Mouse (Mus musculus): Measurements from ENCODE around the gene Ctrc. TPM values are rescaled to one million over a fixed set of nuclear protein-coding genes. Genes with fewer than 3 reads are reported as not detected.

Ctrc gene
- total and polyA plus RNA-seq, 3 experiments: not detected

DNA sequence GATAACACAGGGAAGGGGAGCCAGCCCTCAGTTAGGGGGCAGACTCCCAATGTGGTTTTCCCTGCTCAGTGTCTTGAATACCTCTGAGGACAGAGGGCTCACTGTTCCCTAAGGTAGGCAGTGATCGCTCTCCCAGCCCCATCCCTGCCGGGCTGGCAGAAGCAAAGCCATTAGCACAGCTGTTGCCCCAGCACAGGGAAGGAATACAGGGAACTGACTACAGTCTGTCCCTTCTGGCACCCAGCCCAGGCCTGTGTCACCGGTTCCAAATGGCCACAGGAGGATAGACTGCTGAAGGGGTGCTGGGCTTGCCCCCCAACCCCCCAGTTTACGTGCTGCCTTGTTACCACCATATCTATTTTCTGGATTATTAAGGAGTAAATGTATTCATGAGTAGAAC, 21.3 kb upstream of the Ctrc start:
- peak; percentile 69 for DNase-seq

- no peak for DNase-seq
Observed at GRCm38 (mm10) chr4:141866933-141867490, 20.9 kb upstream of the Ctrc start.

- DNase-seq: no peak
Observed at GRCm38 (mm10) chr4:141865600-141865999, 19.4 kb upstream of the Ctrc start.

DNA sequence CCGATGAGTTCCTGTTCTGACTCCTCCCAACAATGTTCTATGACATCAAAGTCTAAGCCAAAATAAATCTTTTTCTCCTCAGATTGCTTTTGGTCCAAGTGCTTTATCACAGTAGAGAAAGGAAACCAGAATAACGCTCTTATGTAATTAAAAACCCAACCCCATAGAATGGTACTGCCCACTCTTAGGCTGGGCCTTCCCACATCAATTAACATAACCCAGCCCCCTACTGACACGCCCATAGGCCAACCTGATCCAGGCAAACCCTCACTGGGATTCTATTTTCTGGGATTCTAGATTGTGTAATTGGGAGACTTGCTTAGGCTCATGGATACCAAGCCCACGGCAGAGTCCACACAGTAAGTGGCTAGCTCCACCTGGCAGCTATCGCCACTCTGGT, 18.8 kb upstream of the Ctrc start:
- no peak for DNase-seq

DNA sequence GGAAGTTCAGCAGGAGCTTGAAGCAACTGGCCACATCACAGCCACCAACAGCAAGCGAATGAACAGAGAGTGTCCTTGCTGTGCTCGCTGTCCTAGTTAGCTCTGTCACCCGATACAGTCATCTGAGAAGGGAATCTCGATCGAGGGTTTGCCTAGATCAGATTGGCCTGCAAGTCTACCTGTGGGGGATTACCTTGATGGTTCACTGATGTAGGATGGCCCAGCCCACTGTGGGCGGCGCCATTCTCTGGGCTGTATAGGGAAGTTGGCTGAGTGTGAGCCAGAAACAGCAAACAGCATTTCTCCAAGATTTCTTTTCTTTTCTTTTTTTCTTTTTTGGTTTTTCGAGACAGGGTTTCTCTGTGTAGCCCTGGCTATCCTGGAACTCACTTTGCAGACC, 18.3 kb upstream of the Ctrc start:
- DNase-seq: no peak

DNA sequence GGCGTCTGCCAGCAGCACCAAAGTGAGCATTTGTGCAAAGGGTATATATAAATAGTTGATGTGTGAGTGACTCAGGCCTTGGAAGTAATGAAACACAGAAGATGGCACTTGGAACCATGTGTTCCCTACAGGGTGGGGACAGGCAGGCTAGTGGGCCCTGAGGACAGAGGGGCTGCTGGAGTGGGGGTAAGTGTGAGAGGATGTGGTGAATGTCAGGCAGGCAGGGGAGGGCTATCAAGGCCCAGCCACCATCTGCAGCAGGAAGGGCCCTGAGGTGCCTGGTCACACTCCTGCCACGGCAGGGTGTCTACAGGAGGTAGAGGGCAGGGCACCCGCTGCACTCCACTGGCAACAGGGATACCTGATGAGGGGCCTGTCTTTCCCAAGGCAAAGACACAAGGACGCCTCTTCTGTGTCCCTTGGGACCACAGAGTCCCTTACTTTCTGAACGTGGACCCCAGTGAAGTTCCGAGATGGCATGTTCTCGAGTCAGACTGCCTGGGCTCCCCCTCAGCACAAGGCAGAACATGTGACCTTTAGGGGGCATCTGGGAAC, 17.6 kb upstream of the Ctrc start:
- DNase-seq: no peak

DNA sequence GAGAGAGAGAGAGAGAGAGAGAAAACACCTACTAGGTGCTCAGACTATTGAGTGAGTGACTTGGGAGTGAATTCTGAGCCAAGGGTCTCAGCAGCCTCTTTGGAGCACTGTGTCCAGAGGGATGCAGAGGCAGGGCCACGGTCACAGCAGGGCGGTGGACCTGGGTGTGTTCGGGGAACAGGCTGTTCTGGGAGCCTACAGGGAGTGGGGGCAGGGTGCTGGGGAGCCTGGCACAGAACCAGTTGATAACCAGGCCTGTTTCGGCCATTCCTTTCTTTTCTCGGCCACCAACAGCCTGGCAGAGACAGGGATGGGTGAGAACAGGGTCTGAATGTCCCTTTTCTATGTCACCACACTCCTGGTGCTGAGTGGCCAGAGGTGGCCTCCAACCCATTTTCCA, 16.7 kb upstream of the Ctrc start:
- DNase-seq: no peak

- peak; percentile 62 for DNase-seq
Observed at GRCm38 (mm10) chr4:141861591-141862295, 15.6 kb upstream of the Ctrc start.

GRCm38 (mm10) chr4:141860246-141860841, 14.2 kb upstream of the Ctrc start:
- DNase-seq: no peak

GRCm38 (mm10) chr4:141859351-141859750, 13.2 kb upstream of the Ctrc start:
- DNase-seq: no peak

DNA sequence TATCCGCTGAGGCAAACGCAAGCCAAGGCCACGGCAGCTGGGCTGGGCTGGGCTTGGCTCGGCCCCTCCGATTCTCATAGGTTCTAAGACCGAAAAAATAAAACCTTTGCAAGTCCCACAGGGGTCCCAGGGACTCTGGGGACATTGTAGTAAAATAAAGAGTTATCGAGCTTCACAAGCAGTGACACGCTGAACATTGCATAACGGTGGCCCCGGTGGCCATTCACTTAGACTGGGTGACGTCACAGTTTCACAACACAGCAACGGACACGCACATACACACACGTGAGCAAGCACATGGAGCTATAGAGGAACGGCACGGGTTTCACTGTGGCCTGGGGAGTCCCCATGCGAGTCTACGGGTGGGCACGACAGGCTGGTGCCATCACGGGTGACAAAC, 12.3 kb upstream of the Ctrc start:
- no peak for DNase-seq

- peak; percentile 79 for DNase-seq
Observed at GRCm38 (mm10) chr4:141857422-141857930, 11.3 kb upstream of the Ctrc start.

GRCm38 (mm10) chr4:141853437-141853836, 7.3 kb upstream of the Ctrc start:
- DNase-seq: no peak

- DNase-seq: no peak
Observed at GRCm38 (mm10) chr4:141834536-141835095, 11.5 kb downstream of the Ctrc start.

DNA sequence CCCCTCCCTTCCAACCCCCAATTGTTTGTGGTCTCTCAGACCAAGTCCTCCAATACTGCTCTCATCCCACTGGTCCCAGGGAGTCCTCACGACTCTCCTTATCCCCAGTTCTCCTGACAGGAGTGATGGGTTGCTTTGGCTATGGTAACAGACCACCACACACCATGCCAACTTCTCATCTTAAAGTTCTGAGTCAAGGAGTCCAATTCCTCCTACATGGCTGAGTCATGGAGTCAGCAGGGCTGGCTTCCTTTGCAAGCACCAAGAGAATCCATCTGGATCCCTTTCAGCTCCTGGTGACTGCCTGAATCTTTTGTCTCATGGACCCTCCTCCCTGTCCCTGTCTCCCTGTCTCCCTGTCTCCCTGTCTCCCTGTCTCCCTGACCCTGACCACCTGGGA, 12.2 kb downstream of the Ctrc start:
- DNase-seq: no peak

DNA sequence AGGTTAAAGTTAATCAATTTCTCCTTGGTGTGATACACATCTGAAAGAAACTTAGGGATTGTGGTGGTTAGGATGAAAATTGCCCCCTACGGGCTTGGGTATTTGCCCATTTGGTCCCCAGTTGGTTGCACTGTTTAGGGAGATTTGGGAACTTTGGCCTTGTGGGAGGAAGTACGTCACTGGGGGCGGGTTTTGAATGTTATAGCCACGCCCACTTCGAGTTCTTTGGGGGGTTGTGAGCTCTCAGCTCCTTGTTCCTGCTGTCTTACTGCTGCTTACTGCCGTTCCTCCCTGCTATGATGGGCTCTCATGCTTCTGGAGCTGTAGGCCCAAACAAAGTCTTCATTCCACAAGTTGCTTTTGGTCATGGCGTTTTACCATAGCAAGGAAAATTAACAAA, 14.8 kb downstream of the Ctrc start:
- DNase-seq: no peak

- no peak for DNase-seq
Observed at GRCm38 (mm10) chr4:141830381-141830780, 15.8 kb downstream of the Ctrc start.

DNA sequence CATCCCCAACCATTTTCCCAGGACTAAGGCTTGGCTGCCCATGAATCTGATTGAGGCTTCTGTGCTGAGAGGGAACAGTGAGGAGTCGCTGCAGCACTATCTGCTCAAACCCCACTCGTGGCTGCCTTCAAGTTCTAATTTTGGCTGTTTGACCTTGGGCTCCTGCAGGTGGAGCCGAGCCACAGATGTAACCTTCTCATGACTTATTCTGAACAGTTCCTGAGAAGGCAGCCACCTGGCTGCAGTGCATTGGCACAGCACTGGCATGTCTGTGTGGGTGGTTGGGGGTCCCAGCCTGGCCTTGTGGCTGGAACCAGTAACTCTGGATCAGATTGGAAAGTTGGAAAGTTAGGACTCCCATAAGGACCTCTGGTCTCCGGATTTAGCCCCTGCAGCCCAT, 18.0 kb downstream of the Ctrc start:
- DNase-seq: peak; percentile 18

DNA sequence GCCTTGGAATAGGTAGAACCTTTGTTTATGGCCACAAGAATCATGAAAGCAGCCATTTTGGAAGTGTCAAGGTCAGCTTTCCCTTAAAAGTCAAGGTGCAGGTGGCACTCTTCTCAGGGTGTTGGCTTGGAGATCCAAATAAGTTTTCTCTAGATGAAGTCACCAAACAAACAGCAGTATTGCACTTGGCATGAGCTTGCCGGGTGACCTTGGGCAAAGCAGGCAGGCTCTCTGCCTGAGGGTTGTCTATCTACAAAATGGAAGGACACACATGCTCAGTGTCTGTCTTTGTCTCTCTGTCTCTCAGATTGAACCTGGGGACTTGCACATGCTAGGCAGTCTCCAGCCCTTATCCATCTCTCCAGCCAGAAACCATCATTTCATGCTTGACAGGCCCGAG, 18.8 kb downstream of the Ctrc start:
- peak; percentile 58 for DNase-seq

GRCm38 (mm10) chr4:141826060-141826459, 20.1 kb downstream of the Ctrc start, which contains the start of gene Cela2a:
Gene Cela2a (minus strand): TSS chr4:141826160.
- no peak for DNase-seq

- no peak for DNase-seq
Observed at GRCm38 (mm10) chr4:141822979-141823378, 23.2 kb downstream of the Ctrc start.

DNA sequence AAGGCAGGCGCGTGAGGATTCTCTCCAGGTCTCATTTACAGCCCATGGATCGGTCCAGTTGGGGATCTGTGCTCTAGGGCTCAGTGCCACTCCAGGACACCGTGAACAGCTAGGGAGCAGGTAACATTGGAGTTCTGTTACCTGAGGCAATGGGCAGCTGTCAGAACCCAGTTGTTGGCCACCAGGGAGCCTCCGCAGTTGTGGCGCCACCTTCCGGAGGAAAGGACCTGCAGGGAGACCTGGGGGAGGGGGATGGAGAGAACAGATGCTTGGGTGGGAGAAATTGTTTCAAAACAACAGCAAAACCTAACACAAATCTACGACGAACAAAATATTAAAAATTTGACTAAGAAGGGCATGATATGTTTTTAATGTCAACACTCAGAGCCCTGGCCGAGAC, 24.1 kb downstream of the Ctrc start:
- DNase-seq: no peak

GRCm38 (mm10) chr4:141821178-141821577, 25.0 kb downstream of the Ctrc start:
- DNase-seq: no peak

Measured in adrenal gland, adult 2 months (tissue).